Mouse (Mus musculus): ENCODE measurements around the gene Lmf1. TPM values are rescaled to one million over a fixed set of nuclear protein-coding genes. Genes with fewer than 3 reads are reported as not detected.

The Lmf1 gene
- total and polyA plus RNA-seq, 3 experiments, result 28.7 to 33.5 (median 32.7) TPM

DNA sequence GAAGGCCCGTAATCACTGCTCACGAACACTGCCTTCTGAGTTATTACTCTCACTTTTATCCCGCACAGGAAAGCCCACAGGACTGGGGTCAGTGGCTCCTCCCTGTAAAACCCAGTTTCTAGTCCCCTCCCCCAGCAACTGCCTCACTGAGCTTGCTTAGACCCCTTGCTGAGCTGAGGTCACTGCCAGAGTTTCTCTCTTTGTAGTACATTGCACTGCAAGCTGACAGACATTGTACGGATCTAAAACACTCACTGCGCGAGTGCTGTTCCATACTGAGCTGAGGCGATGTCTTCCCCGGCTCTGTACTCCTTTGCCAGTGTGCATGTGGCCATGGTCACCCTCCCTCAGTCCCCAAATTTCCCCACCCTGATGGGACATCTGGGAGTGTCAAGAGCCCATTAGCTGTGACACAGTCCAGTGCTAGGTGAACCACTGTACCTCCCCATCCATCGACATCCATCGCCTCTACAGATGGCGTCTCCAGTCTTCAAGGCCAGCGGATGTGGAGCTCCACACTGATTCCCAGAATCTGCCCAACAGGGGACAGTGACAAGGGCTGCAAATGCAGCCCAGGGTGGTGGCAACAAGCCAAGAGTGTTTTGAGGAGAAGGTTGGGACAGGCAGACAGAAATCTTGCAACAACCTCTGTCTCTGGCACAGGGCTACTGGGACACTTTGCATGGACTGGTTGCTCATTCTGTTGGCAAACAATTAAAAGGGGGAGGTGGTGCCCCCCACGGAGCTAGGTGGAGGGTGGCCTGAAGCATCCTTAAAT lies 64.8 kb downstream of the Lmf1 start:
- Histone ChIP-seq H3K4me1 (ENCODE audit: control insufficient read depth, insufficient read depth, low read length) (peaks cover 7% of the 10 kb centered on the region), H3K27me3 (ENCODE audit: control insufficient read depth, insufficient read depth, low read length) (no peaks in the 10 kb centered on the region), H3K27ac (no peak overlapping the region), H3K9ac (ENCODE audit: low read depth, low read length) (no peak overlapping the region), H3K79me2 (replicated peaks; ENCODE audit: control insufficient read depth, insufficient read depth, low read length) (0 out of 2 replicates have a peak, but pooled peaks cover 2% of the 10 kb centered on the region), H3K4me3 (no peak overlapping the region), H3K36me3 (ENCODE audit: control insufficient read depth, insufficient read depth, low read length) (no peaks in the 10 kb centered on the region)
- intact Hi-C loops (cut with DNase I), result no loop called here
- 82% methylated on average over 13 of the region's 13 CpGs for WGBS
- TF ChIP-seq EP300 (IDR thresholded peaks at IDR 0.05; ENCODE audit: insufficient read depth, low read depth, low read length) (no peak), CTCF (IDR thresholded peaks at IDR 0.05) (no peak), POLR2A (IDR thresholded peaks at IDR 0.05; ENCODE audit: insufficient read depth, low read depth, low read length) (no peak)
- DNase-seq, result no peak

DNA sequence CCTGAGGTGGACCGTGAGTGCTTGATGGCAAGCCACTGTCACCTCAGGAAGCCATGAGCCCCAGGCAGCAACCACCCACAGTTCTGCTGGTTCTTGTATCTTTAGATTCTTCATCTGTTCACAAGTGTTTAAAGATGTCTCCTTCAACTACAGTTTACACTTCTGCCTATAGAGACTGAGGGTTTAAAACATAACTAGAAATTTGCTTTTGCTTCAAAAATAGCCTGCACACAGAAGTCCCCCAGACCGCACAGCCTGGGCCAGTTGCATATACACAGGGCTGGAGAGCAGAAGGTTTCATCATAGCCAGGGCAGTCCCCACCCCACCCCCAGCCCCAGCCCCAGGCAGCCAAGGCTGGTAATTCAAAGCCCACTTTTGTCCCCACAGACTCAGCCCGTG lies 65.9 kb downstream of the Lmf1 start:
- DNase-seq, result no peak
- Histone ChIP-seq H3K79me2 (replicated peaks; ENCODE audit: control insufficient read depth, insufficient read depth, low read length) (0 out of 2 replicates have a peak, but pooled peaks cover 2% of the 10 kb centered on the region), H3K9ac (ENCODE audit: low read depth, low read length) (no peak overlapping the region), H3K4me1 (ENCODE audit: control insufficient read depth, insufficient read depth, low read length) (peaks cover 7% of the 10 kb centered on the region), H3K27me3 (ENCODE audit: control insufficient read depth, insufficient read depth, low read length) (no peaks in the 10 kb centered on the region), H3K4me3 (no peak overlapping the region), H3K36me3 (ENCODE audit: control insufficient read depth, insufficient read depth, low read length) (no peaks in the 10 kb centered on the region), H3K27ac (no peak overlapping the region)
- 97% methylated on average over 3 of the region's 3 CpGs for WGBS
- TF ChIP-seq EP300 (IDR thresholded peaks at IDR 0.05; ENCODE audit: insufficient read depth, low read depth, low read length) (no peak), CTCF (IDR thresholded peaks at IDR 0.05) (no peak), POLR2A (IDR thresholded peaks at IDR 0.05; ENCODE audit: insufficient read depth, low read depth, low read length) (no peak)
- intact Hi-C loops (cut with DNase I), result no loop called here

GRCm38 (mm10) chr17:25645661-25646060 lies 66.8 kb downstream of the Lmf1 start:
- Histone ChIP-seq H3K27ac (no peak overlapping the region), H3K9ac (ENCODE audit: low read depth, low read length) (no peak overlapping the region), H3K4me1 (ENCODE audit: control insufficient read depth, insufficient read depth, low read length) (peaks cover 7% of the 10 kb centered on the region), H3K79me2 (replicated peaks; ENCODE audit: control insufficient read depth, insufficient read depth, low read length) (no peaks in the 10 kb centered on the region), H3K4me3 (no peak overlapping the region), H3K36me3 (ENCODE audit: control insufficient read depth, insufficient read depth, low read length) (no peaks in the 10 kb centered on the region), H3K27me3 (ENCODE audit: control insufficient read depth, insufficient read depth, low read length) (no peaks in the 10 kb centered on the region)
- WGBS, result 93% methylated on average over 9 of the region's 9 CpGs
- no peak for TF ChIP-seq CTCF (IDR thresholded peaks at IDR 0.05)
- TF ChIP-seq EP300 (IDR thresholded peaks at IDR 0.05; ENCODE audit: insufficient read depth, low read depth, low read length), result no peak
- no peak for TF ChIP-seq POLR2A (IDR thresholded peaks at IDR 0.05; ENCODE audit: insufficient read depth, low read depth, low read length)
- intact Hi-C loops (cut with DNase I), result no loop called here
- no peak for DNase-seq

DNA sequence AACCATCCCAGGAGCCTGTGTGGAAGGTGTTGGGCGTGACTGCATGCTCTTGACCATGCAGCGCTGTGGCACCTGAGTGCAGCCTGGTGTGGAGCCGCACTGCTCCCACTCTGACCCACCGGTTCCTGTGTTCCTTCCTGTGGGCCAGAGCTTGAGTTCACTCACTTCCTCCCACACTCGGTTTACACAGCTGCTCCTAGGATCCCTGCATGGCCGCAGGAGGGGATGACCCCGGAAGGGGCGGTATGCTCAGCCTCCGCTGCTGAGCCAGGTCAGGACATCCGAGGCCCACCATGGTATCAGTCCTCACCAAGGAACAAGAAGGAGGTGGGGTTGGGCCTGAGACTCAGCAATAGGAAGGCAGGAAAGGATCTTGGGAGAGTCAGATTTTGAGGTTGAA lies 69.0 kb downstream of the Lmf1 start:
- Histone ChIP-seq H3K27me3 (ENCODE audit: control insufficient read depth, insufficient read depth, low read length) (no peaks in the 10 kb centered on the region), H3K27ac (no peak overlapping the region), H3K36me3 (ENCODE audit: control insufficient read depth, insufficient read depth, low read length) (no peaks in the 10 kb centered on the region), H3K4me1 (ENCODE audit: control insufficient read depth, insufficient read depth, low read length) (peaks cover 7% of the 10 kb centered on the region; the same call in 1 of the 2 replicates), H3K79me2 (replicated peaks; ENCODE audit: control insufficient read depth, insufficient read depth, low read length) (no peaks in the 10 kb centered on the region), H3K4me3 (no peak overlapping the region), H3K9ac (ENCODE audit: low read depth, low read length) (no peak overlapping the region)
- no peak for DNase-seq
- TF ChIP-seq EP300 (IDR thresholded peaks at IDR 0.05; ENCODE audit: insufficient read depth, low read depth, low read length), result no peak
- TF ChIP-seq CTCF (IDR thresholded peaks at IDR 0.05), result no peak
- no peak for TF ChIP-seq POLR2A (IDR thresholded peaks at IDR 0.05; ENCODE audit: insufficient read depth, low read depth, low read length)
- intact Hi-C loops (cut with DNase I), result no loop called here
- 44% methylated on average over 10 of the region's 10 CpGs for WGBS

GRCm38 (mm10) chr17:25648678-25649216 lies 69.9 kb downstream of the Lmf1 start:
- Histone ChIP-seq H3K4me3 (no peak overlapping the region), H3K9ac (ENCODE audit: low read depth, low read length) (no peak overlapping the region), H3K79me2 (replicated peaks; ENCODE audit: control insufficient read depth, insufficient read depth, low read length) (no peaks in the 10 kb centered on the region), H3K27me3 (ENCODE audit: control insufficient read depth, insufficient read depth, low read length) (no peaks in the 10 kb centered on the region), H3K27ac (no peak overlapping the region), H3K36me3 (ENCODE audit: control insufficient read depth, insufficient read depth, low read length) (no peaks in the 10 kb centered on the region), H3K4me1 (ENCODE audit: control insufficient read depth, insufficient read depth, low read length) (peaks cover 7% of the 10 kb centered on the region; the same call in 1 of the 2 replicates)
- WGBS, result 47% methylated on average over 15 of the region's 15 CpGs
- intact Hi-C loops (cut with DNase I), result no loop called here
- DNase-seq, result peak in 1 of 2 experiments; percentile 19
- TF ChIP-seq CTCF (IDR thresholded peaks at IDR 0.05), result no peak
- TF ChIP-seq POLR2A (IDR thresholded peaks at IDR 0.05; ENCODE audit: insufficient read depth, low read depth, low read length), result no peak
- TF ChIP-seq EP300 (IDR thresholded peaks at IDR 0.05; ENCODE audit: insufficient read depth, low read depth, low read length), result no peak

DNA sequence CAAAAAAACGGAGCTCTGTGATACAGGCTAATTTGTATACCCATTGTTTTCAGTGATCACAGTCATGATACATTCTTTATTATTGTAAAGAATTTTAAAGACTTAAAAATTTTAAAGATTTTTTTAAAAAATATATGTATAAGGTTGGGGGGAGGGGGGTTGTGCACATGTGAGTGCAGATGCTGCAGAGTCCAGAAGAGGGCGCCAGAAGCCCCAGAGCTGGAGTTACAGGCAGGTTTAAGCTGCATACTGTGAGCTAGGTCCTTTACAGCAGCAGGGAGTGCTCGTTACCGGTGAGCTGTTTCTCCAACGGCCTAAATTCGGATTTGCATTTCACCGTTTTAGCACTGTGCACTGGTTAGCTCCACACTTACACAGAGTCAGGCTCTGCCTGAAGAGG lies 71.8 kb downstream of the Lmf1 start:
- DNase-seq, result no peak
- no peaks in the 10 kb centered on the region for H3K79me2 ChIP-seq (replicated peaks; ENCODE audit: control insufficient read depth, insufficient read depth, low read length)
- H3K36me3 ChIP-seq (ENCODE audit: control insufficient read depth, insufficient read depth, low read length), result no peaks in the 10 kb centered on the region
- WGBS, result 90% methylated on average over 7 of the region's 7 CpGs
- no peaks in the 10 kb centered on the region for H3K27me3 ChIP-seq (ENCODE audit: control insufficient read depth, insufficient read depth, low read length)
- H3K4me3 ChIP-seq, result no peak overlapping the region
- intact Hi-C loops (cut with DNase I), result no loop called here
- no peak for TF ChIP-seq POLR2A (IDR thresholded peaks at IDR 0.05; ENCODE audit: insufficient read depth, low read depth, low read length)
- no peak for TF ChIP-seq EP300 (IDR thresholded peaks at IDR 0.05; ENCODE audit: insufficient read depth, low read depth, low read length)
- TF ChIP-seq CTCF (IDR thresholded peaks at IDR 0.05), result peak; percentile 19; the same call in 1 of the 2 replicates
- no peak overlapping the region for H3K9ac ChIP-seq (ENCODE audit: low read depth, low read length)
- no peak overlapping the region for H3K27ac ChIP-seq
- peaks cover 7% of the 10 kb centered on the region; the same call in 1 of the 2 replicates for H3K4me1 ChIP-seq (ENCODE audit: control insufficient read depth, insufficient read depth, low read length)

Data from heart, adult 2 months (tissue).